Mouse (Mus musculus) ES-Bruce4 (cell line): ENCODE data around the gene Rhobtb1.

Source experiments
- CTCF ChIP-seq: IDR thresholded peaks from one replicate; pipeline ENCODE4 v1.8.1; 2011; ENCODE audit warnings: low read depth, low read length
- EP300 ChIP-seq: IDR thresholded peaks from 2 replicates; pipeline ENCODE4 v1.6.1; 2011; ENCODE audit warnings: low read depth, low read length; ENCODE audit not compliant: insufficient read depth

- TF ChIP-seq CTCF (no peak), EP300 (no peak)
Measured at GRCm38 (mm10) chr10:69220296-69220695, 69.1 kb downstream of the Rhobtb1 start.
